Mouse (Mus musculus): ENCODE results near the gene Tbca.

DNA sequence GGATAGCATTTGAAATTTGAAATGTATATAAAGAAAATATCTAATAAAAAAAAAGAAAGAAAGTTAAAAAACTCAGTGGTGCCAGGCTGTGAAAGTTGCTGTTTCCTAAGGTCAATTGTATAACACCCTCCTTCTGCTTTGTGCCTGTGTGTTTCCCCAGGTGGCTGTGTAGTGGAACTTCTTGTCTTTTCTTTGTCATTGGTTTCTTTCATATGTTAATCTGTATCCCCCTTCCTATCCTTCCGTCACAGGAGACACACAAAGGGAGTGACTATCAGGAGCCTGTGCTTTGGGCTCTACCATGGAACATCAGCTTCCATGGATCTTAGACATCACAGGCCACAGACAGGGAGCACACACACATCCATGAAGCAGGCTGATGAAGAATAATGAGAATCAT, 43.5 kb upstream of the Tbca start:
- TF ChIP-seq CTCF (IDR thresholded peaks at IDR 0.05) (no peak), EP300 (IDR thresholded peaks at IDR 0.05) (no peak)
